Mouse (Mus musculus): ENCODE data around the gene Ano2.

- TF ChIP-seq POLR2A (IDR thresholded peaks at IDR 0.05; ENCODE audit: control insufficient read depth, extremely low read depth, insufficient read depth, low read length, poor library complexity) (no peak), CTCF (IDR thresholded peaks at IDR 0.05; ENCODE audit: borderline replicate concordance, control insufficient read depth, extremely low read depth, insufficient read depth, low read length, poor library complexity) (no peak)
Measured at GRCm38 (mm10) chr6:125876884-125877283, 186.7 kb downstream of the Ano2 start.

Data from thymus, adult 2 months (tissue).